Mouse (Mus musculus) hindbrain, embryonic 10.5 days (tissue): ENCODE measurements around the gene Tlr3. TPM values are rescaled to one million over a fixed set of nuclear protein-coding genes. Genes with fewer than 3 reads are reported as not detected.

Experiments used
- DNase-seq: peaks from one replicate; pipeline ENCODE4 v3.0.0-alpha.2; 2017; ENCODE audit warnings: low spot score
- H3K27ac ChIP-seq: fragments of 300-500 bp; sonication (generic); 2 replicates; pipeline ENCODE4 v1.5.1; 2016; ENCODE audit warnings: mild to moderate bottlenecking, moderate library complexity
- H3K27me3 ChIP-seq: fragments of 300-500 bp; sonication (generic); 2 replicates; pipeline ENCODE4 v1.6.1; 2016; ENCODE audit warnings: mild to moderate bottlenecking; ENCODE audit not compliant: poor library complexity, insufficient read depth, severe bottlenecking
- H3K36me3 ChIP-seq: fragments of 300-500 bp; sonication (generic); 2 replicates; pipeline ENCODE4 v1.6.1; 2016; ENCODE audit warnings: mild to moderate bottlenecking, moderate library complexity
- H3K4me1 ChIP-seq: fragments of 300-500 bp; sonication (generic); replicated peaks from 2 replicates; pipeline ENCODE4 v1.6.1; 2016; ENCODE audit warnings: mild to moderate bottlenecking
- H3K4me3 ChIP-seq: fragments of 300-500 bp; sonication (generic); 2 replicates; pipeline ENCODE4 v1.5.1; 2016; ENCODE audit warnings: mild to moderate bottlenecking, moderate library complexity
- H3K9me3 ChIP-seq: fragments of 300-500 bp; sonication (generic); 2 replicates; pipeline ENCODE4 v1.6.1; 2016; ENCODE audit warnings: mild to moderate bottlenecking, moderate library complexity
- WGBS: fragments of 180-500 bp; shearing (Covaris S2); methylation state at CpG from one replicate; pipeline ENCODE4 v1.1.7; 2016; 5-methylcytosine and 5-hydroxymethylcytosine counted together
- polyA plus RNA-seq: library from polyadenylated mRNA; unstranded; fragments of >200 nt; fragmentation: Nextera tagmentation; extraction: Ambion mirVana; gene quantifications from 2 replicates; pipeline ENCODE4 v1.2.1, GENCODE M21; 2016

Gene Tlr3
- 0.67 and 0.77 TPM in 2 replicates for polyA plus RNA-seq

DNA sequence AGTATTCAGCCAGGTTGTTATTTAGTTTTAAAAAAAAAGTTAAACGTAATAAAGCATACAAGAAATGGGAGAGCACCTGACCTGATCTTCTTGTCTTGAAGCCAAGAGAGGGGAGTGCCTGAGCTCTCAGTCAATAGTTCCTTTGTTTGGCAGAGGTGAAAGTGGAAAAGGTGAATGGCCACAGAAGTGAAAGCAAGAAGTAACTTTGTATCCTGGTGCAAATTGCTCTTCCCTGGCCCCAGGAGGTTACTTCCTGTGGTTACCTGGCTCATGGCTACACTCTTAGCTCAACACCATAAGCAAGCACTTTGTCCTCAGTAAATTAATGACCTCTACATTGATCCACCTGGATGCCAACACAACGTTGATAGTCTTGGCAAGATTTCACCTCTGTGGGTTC, at the start of gene Tlr3:
Tlr3 (minus strand) TSS at position 199 of the 400 bp plus-strand sequence.
- H3K27me3 ChIP-seq = no peaks in the 10 kb centered on the region
- DNase-seq = no peak
- peak within 1 kb of the TSS; percentile 73 for H3K27ac ChIP-seq
- peak within 1 kb of the TSS; percentile 48 for H3K4me3 ChIP-seq
- H3K9me3 ChIP-seq = no peaks in the 10 kb centered on the region
- WGBS = 68% methylated on average over 2 of the region's 2 CpGs
- H3K36me3 ChIP-seq = no peaks in the 10 kb centered on the region
- peaks cover 8% of the 10 kb centered on the region for H3K4me1 ChIP-seq

DNA sequence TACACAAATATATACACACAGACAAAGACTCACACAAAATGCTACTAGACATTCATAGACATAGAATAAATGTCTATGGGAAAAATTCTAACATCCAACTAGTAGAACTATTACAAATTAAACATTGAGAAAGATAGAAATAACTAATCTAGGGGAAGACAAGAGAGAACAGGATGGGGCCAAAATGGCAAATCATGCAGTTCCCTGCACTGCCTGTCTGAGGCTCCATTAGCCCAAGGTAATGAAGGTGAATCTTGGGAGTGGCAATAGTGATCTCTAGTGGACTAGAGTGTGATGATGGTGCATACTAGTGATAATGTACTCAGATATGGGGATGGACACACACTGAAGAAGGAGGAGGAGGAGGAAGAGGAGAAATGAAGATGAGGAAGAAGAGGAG, 47.0 kb upstream of the Tlr3 start:
- Histone ChIP-seq H3K9me3 (no peaks in the 10 kb centered on the region), H3K36me3 (no peaks in the 10 kb centered on the region), H3K27me3 (no peaks in the 10 kb centered on the region), H3K4me3 (no peak overlapping the region), H3K27ac (no peak overlapping the region), H3K4me1 (no peaks in the 10 kb centered on the region)
- DNase-seq = no peak

DNA sequence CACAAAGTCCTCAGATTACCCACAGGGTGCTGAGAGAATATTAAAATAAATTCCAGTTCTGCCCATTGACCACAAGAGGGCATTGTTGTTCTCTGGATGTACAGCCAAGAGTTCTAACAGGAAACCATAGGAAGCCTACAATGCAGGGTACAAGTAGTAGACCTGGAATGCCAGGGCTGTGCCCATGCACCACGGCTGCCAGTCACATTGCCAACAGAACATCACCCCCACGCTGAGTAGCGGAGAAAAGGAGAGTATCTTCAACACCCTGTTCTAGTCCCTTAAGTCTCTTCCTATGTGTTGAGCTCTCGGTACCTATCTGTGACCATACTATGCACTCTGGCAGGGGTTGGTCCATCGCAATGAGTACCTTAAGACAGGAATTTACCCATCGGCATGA, 43.5 kb upstream of the Tlr3 start:
- no peaks in the 10 kb centered on the region for H3K36me3 ChIP-seq
- H3K27me3 ChIP-seq = no peaks in the 10 kb centered on the region
- H3K27ac ChIP-seq = no peak overlapping the region
- no peak overlapping the region for H3K4me3 ChIP-seq
- peak; percentile 33 for DNase-seq
- no peaks in the 10 kb centered on the region for H3K9me3 ChIP-seq
- H3K4me1 ChIP-seq = no peaks in the 10 kb centered on the region
- WGBS = 55% methylated on average over 6 of the region's 6 CpGs

DNA sequence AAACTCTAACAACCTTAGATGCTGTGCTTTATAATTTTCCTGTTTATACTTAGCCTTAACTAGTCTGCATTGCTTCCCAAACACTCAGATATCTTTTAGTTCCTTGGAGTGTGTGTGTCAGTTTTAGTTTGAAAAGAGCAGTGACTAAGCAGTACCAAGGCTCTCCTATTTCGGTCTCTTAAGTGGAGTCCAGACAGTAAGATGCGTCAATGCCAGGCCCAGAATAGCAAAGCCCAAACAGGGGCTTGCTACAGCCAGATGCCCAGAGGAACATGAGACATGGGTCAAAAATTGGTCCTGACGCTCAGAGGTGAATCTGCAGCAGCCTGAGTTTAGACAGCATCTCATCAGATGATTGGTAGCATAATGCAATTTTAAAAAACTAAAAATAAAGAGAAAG, 41.2 kb upstream of the Tlr3 start:
- Histone ChIP-seq H3K27ac (no peak overlapping the region), H3K27me3 (no peaks in the 10 kb centered on the region), H3K4me1 (no peaks in the 10 kb centered on the region), H3K4me3 (no peak overlapping the region), H3K9me3 (no peaks in the 10 kb centered on the region), H3K36me3 (no peaks in the 10 kb centered on the region)
- DNase-seq = no peak
- WGBS = 89% methylated on average over 3 of the region's 3 CpGs

DNA sequence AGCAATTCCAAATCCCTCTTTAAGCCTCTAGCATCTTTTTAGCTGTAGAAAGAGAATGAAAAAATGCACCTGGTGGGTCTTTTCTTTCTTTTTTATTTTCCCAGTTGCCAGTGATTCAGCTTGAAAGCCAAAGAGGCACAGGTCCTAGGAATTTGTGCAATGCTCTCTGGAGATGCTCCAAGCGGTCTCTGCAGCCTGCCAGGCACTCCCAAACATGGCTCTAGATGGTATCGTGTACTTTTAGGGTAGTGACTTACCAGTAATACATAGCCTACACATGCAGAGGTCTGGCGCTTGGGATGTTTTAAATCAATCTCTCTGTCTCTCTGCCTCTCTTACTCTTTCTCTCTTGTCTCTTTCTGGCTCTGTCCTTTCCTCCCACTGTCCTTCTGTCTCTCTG, 38.0 kb upstream of the Tlr3 start:
- Histone ChIP-seq H3K9me3 (no peaks in the 10 kb centered on the region), H3K4me3 (no peak overlapping the region), H3K27me3 (no peaks in the 10 kb centered on the region), H3K4me1 (no peaks in the 10 kb centered on the region), H3K36me3 (no peaks in the 10 kb centered on the region), H3K27ac (no peak overlapping the region)
- no peak for DNase-seq
- WGBS = 83% methylated on average over 3 of the region's 3 CpGs

DNA sequence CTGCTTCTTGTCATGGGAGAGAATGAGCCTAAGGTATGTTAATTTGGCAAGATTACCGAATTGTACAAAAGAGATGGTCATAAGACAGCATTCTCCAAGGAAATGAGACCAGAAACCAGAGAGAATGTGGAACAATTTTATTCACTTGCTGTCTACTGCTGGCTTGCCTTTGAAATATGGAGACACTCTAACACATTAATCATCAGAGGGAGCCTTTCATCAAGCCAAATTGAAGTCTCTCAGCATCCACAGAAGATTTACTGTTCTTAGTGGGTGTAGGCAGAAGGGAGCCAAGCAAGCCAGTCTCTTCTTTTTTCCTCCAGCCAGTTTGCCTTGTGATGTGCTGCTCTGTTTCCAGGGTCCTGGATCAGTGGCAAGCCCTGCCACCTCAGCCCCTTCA, 37.4 kb upstream of the Tlr3 start:
- 75% methylated on average over 1 of the region's 1 CpGs for WGBS
- no peak for DNase-seq
- no peaks in the 10 kb centered on the region for H3K4me1 ChIP-seq
- H3K27me3 ChIP-seq = no peaks in the 10 kb centered on the region
- H3K36me3 ChIP-seq = no peaks in the 10 kb centered on the region
- no peaks in the 10 kb centered on the region for H3K9me3 ChIP-seq
- H3K4me3 ChIP-seq = no peak overlapping the region
- no peak overlapping the region for H3K27ac ChIP-seq

DNA sequence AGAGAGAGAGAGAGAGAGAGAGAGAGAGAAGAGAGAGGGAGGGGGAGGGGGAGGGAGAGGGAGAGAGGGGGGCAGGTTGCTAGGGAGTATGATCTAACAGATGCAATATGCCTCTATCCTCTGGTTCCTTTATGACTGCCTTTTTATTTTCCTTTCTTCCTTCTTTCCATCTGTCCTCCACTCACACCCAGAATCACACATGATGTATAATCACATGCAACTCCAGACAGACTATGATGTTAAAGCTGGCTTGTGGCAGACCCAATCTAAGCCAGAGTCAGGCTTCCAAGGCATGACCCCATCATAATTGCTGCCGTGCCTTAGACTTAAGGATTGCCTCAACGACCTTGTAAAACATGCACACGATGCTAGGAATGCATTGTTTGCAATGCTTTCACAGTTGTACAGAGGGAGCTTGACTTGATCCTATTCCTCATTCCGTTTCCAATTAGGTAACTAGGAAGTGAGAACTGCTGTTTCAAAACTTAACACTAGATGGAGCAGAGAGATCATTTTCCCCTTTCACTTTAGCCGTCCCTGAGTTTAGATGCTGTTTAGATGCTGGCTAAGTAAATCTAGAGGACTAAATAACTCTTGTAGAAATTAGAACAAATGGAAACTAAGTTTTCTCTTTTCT, 28.1 kb upstream of the Tlr3 start:
- Histone ChIP-seq H3K27ac (no peak overlapping the region), H3K27me3 (no peaks in the 10 kb centered on the region), H3K4me3 (no peak overlapping the region), H3K9me3 (no peaks in the 10 kb centered on the region), H3K4me1 (no peaks in the 10 kb centered on the region), H3K36me3 (no peaks in the 10 kb centered on the region)
- WGBS = 13% methylated on average over 5 of the region's 5 CpGs
- DNase-seq = no peak

DNA sequence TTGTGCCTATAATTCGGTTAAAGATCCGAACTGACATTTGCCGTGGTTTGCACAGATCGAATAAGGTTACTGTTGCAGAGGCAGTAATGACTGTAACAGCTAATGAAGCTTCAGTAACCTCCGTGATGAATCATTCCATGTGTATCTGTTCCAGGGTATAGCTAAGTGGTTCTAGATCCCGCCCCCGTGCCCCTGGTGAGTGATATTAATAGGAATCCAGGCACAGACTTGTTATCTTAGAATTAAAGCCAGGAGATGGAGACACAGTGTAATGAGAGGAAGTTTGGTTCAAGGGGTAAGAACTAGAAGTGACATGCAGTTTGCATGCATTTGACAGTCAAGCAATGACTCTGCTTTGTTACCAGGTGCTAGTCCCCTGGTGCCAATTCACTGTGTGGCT, 9.3 kb upstream of the Tlr3 start:
- Histone ChIP-seq H3K36me3 (no peaks in the 10 kb centered on the region), H3K9me3 (no peaks in the 10 kb centered on the region), H3K27me3 (no peaks in the 10 kb centered on the region), H3K4me3 (no peak overlapping the region), H3K4me1 (no peaks in the 10 kb centered on the region), H3K27ac (no peak overlapping the region)
- no peak for DNase-seq
- 94% methylated on average over 7 of the region's 7 CpGs for WGBS

DNA sequence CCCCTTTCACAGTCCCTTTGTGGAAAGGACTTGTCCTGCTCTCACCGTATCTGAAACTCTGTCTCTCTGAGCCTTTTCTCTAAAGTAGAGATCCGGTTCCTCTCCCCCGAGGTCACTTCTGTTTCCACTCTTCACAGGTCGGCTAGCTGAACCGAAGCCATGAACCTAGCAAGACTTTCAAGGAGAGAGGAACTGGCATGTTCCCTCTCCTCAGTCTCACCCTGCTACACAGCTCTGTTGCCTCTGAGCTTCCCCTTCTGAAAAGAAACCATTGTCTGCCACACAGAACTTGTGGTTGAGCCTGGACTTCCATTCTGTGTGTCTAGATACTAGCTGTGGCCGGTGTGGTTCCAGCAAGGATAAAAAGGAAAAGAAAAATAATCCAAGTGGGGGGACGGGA, 4.1 kb upstream of the Tlr3 start:
- Histone ChIP-seq H3K36me3 (no peaks in the 10 kb centered on the region), H3K4me3 (no peak overlapping the region), H3K9me3 (no peaks in the 10 kb centered on the region), H3K27me3 (no peaks in the 10 kb centered on the region), H3K4me1 (peaks cover 7% of the 10 kb centered on the region), H3K27ac (no peak overlapping the region)
- DNase-seq = no peak
- WGBS = 87% methylated on average over 7 of the region's 7 CpGs

DNA sequence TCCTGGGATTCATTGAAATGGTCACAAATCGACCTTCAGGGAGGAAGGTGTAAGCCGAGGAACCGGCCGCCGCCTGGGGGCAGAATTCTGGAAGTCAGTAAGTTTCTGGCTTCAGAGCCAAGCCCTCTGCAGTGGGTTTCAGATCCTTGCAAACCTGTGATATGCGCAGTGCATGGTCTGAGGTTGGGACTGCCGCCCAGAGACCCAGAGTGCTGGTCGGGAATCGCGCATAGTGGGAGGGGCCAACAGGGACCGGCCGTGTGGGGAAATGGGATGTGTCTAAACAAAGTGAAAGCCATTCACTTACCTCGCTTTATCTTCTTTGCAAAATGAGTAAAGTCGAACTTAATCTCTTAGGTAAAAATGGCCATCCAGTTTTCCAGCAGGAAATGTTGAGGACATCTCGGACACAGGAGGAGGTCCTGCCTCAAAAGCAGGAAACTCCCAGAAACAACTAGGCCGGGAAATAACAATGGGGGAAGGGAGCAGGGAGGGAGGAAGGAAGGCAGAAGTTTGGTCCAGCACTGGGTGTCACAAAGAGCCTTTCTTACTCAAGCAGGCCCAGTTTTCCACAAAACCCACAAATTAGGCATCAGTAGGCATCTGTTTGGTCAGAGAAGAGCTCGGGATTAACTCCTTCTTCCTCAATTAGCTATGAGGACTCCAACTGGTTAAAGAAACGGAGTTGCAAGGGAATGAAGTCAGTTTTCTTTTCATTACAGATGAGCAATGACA, 567 bp downstream of the Tlr3 start:
- Histone ChIP-seq H3K9me3 (no peaks in the 10 kb centered on the region), H3K36me3 (no peaks in the 10 kb centered on the region), H3K4me3 (peak overlapping the region; percentile 48), H3K27ac (peak overlapping the region; percentile 73), H3K27me3 (no peaks in the 10 kb centered on the region), H3K4me1 (peaks cover 8% of the 10 kb centered on the region)
- 9% methylated on average over 18 of the region's 18 CpGs for WGBS
- DNase-seq = peak; percentile 70

DNA sequence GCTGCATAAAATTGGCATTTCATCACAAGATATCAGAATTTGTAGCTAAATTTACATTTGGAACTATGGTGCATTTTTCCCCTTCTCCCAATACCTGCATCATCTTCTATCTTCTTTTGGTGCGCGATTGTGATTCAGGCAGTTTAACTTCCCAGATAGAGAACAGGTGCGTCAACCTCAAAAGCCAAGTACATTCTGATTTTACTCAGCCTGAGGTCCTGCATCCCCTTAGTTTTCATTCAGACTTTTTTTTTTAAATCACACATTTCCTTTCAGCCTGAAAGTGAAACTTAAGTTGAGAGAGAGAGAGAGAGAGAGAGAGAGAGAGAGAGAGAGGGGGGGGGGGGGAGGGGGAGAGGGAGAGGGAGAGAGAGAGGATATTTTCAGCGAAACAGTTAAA, 1.2 kb downstream of the Tlr3 start:
- no peak for DNase-seq
- WGBS = 49% methylated on average over 4 of the region's 4 CpGs
- peaks cover 8% of the 10 kb centered on the region for H3K4me1 ChIP-seq
- peak overlapping the region; percentile 73; the same call in 1 of the 2 replicates for H3K27ac ChIP-seq
- no peaks in the 10 kb centered on the region for H3K9me3 ChIP-seq
- H3K4me3 ChIP-seq = peak overlapping the region; percentile 48
- no peaks in the 10 kb centered on the region for H3K27me3 ChIP-seq
- H3K36me3 ChIP-seq = no peaks in the 10 kb centered on the region

DNA sequence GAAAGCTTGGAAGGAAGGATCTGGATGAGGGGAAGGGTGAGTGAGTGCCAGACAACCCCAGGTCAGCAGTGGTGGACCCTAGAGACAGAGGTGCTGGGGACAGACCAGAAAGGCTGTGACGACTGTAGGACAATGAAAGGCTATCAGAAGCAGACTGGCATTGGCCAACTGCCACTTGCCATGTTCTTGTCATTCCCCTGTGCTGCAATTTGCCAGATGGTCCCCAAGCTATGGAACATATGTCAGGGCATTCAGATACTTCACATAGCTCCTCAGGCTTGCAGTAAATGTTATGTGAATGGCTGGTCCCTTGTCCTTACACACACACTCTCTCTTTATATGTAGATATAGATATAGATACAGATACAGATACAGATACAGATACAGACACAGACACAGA, 27.6 kb downstream of the Tlr3 start:
- no peaks in the 10 kb centered on the region for H3K9me3 ChIP-seq
- peaks cover 20% of the 10 kb centered on the region for H3K4me1 ChIP-seq
- 58% methylated on average over 1 of the region's 1 CpGs for WGBS
- no peak overlapping the region for H3K27ac ChIP-seq
- H3K4me3 ChIP-seq = no peak overlapping the region
- DNase-seq = no peak
- peaks cover 23% of the 10 kb centered on the region for H3K27me3 ChIP-seq
- no peaks in the 10 kb centered on the region for H3K36me3 ChIP-seq

DNA sequence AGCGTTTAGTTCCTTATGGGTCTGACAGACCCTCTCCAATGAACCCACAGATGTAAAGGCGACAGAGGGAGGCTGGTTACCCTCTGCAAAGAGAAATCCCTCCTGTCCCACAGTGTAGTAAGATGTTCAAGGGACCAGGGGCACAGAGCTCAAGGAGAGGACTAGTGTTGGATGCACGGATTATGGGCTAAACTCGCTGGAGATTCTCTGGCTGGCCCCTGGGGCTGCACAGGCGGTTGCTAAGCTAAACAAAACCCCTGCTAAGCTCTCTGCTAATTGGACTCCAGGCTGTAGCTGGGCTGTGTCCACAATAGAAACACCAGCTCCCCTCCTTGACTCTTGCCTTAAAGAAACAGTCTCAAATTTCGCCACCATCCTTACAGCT, 28.9 kb downstream of the Tlr3 start, which contains the start of gene Fam149a:
Fam149a (minus strand) TSS at position 329 of the 385 bp plus-strand sequence.
- Histone ChIP-seq H3K4me3 (peak within 1 kb of the TSS; percentile 61), H3K27ac (peak within 1 kb of the TSS; percentile 66), H3K27me3 (peaks cover 23% of the 10 kb centered on the region), H3K9me3 (no peaks in the 10 kb centered on the region), H3K36me3 (no peaks in the 10 kb centered on the region), H3K4me1 (peaks cover 20% of the 10 kb centered on the region)
- WGBS = 2% methylated on average over 6 of the region's 6 CpGs
- peak; percentile 44 for DNase-seq
